Mouse (Mus musculus) C2C12 (cell line): ENCODE data around the gene 6030468B19Rik.

Source experiments
- CTCF ChIP-seq: IDR thresholded peaks from one replicate; pipeline ENCODE4 v1.5.1; 2011; ENCODE audit not compliant: control insufficient read depth, insufficient read depth, insufficient read length
- MYOD1 ChIP-seq: IDR thresholded peaks from one replicate; pipeline ENCODE4 v1.6.1; 2011; ENCODE audit warnings: low read depth; ENCODE audit not compliant: control insufficient read depth, insufficient read length
- USF1 ChIP-seq: IDR thresholded peaks from one replicate; pipeline ENCODE4 v1.6.1; 2011; ENCODE audit warnings: low read depth, mild to moderate bottlenecking, control low read depth, moderate library complexity

DNA sequence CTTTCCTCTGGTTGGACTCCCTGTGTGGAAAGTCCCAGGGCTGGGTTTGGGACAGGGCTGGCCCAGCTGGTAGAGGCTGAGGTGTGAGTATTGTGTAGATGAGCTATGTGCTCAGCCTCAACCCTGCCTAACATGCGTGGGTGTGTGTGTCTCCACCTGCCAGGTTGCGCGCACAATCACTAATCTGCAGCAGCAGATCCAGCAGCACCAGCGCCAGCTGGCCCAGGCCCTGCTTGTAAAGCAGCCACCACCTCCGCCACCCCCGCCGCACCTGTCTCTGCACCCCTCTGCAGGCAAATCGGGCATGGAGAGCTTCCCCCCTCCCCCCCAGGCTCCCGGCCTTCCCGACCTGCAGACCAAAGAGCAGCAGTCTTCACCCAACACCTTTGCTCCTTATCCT is 48.0 kb upstream of the 6030468B19Rik start:
- TF ChIP-seq CTCF (no peak), USF1 (no peak), MYOD1 (no peak)
